Mouse (Mus musculus) activated CD4-positive, CD25-positive, alpha-beta regulatory T cell, adult 4 months (primary cell): Measurements from ENCODE around the gene Nid2. TPM values are rescaled to one million over a fixed set of nuclear protein-coding genes. Genes with fewer than 3 reads are reported as not detected.

Experiments
- polyA plus RNA-seq, 2 experiments: library from polyadenylated mRNA; unstranded; fragments of 100-300 nt; shearing (Covaris generic); gene quantifications; one replicate each; pipeline ENCODE4 v1.2.1; 2017

Gene Nid2
- polyA plus RNA-seq, 2 experiments from 2014 or later = 1.1 to 2.9 TPM

Other genes starting within 250 kb of the Nid2 start
- 1 to 10 TPM in 1 of 2 experiments, not detected in 1; 1.3 TPM for gene Gm2244, start 201.3 kb upstream of the Nid2 start, polyA plus RNA-seq
- gene Gm2237, start 166.1 kb upstream of the Nid2 start, polyA plus RNA-seq = 10 to 100 TPM in 1 of 2 experiments, 1 to 10 TPM in 1; 6.4 to 21.6 TPM
- gene Gm5458, start 148.7 kb upstream of the Nid2 start, polyA plus RNA-seq = under 1 TPM in 1 of 2 experiments, not detected in 1; 0.89 TPM
- 100 to 1,000 TPM; 142 to 157 TPM for gene Rtraf, start 72.6 kb downstream of the Nid2 start, polyA plus RNA-seq
- gene Gng2, start 226.4 kb downstream of the Nid2 start, polyA plus RNA-seq = 10 to 100 TPM; 66.2 to 77.1 TPM